Mouse (Mus musculus) intestine, embryonic 14.5 days (tissue): Measurements from ENCODE around the gene Bcat1. TPM values are rescaled to one million over a fixed set of nuclear protein-coding genes. Genes with fewer than 3 reads are reported as not detected.

Experiments used
- ATAC-seq: fragments of 200-750 bp; cut with Nextera tagmentation; replicated peaks from 2 replicates; pipeline ENCODE4 v1.8.0; 2017; ENCODE audit warnings: low read depth, moderate number of reproducible peaks, moderate TSS enrichment, moderate library complexity; ENCODE audit not compliant: low FRiP score, low TSS enrichment
- DNase-seq: peaks from one replicate; pipeline ENCODE4 v3.0.0-alpha.2; 2018; ENCODE audit warnings: low spot score
- H3K27ac ChIP-seq: fragments of 300-500 bp; sonication (generic); 2 replicates; pipeline ENCODE4 v1.5.1; 2014; ENCODE audit warnings: low read depth, mild to moderate bottlenecking, control low read depth
- H3K27me3 ChIP-seq: fragments of 300-500 bp; sonication (generic); replicated peaks from 2 replicates; pipeline ENCODE4 v1.6.1; 2014; ENCODE audit warnings: low read length, control low read depth; ENCODE audit not compliant: control insufficient read depth, insufficient read depth
- H3K36me3 ChIP-seq: fragments of 300-500 bp; sonication (generic); 2 replicates; pipeline ENCODE4 v1.6.1; 2014; ENCODE audit warnings: low read length, control low read depth; ENCODE audit not compliant: control insufficient read depth, insufficient read depth
- H3K4me1 ChIP-seq: fragments of 300-500 bp; sonication (generic); replicated peaks from 2 replicates; pipeline ENCODE4 v1.6.1; 2014; ENCODE audit warnings: low read length, control low read depth, mixed read lengths; ENCODE audit not compliant: control insufficient read depth, insufficient read depth
- H3K4me2 ChIP-seq: fragments of 300-500 bp; sonication (generic); 2 replicates; pipeline ENCODE4 v1.6.1; 2014; ENCODE audit warnings: low read length
- H3K4me3 ChIP-seq: fragments of 300-500 bp; sonication (generic); 2 replicates; pipeline ENCODE4 v1.5.1; 2014; ENCODE audit warnings: low read depth, low read length, control low read depth, mixed read lengths
- H3K9ac ChIP-seq: fragments of 300-500 bp; sonication (generic); 2 replicates; pipeline ENCODE4 v1.6.1; 2014; ENCODE audit warnings: mild to moderate bottlenecking, low read length
- H3K9me3 ChIP-seq: fragments of 300-500 bp; sonication (generic); 2 replicates; pipeline ENCODE4 v1.6.1; 2016; ENCODE audit warnings: low read length, control low read depth; ENCODE audit not compliant: control insufficient read depth
- WGBS: fragments of 180-500 bp; shearing (Covaris S2); extraction: QIAGEN DNeasy Blood & Tissue Kit; methylation state at CpG from one replicate; pipeline ENCODE4 v1.1.7; 2014; 5-methylcytosine and 5-hydroxymethylcytosine counted together
- polyA plus RNA-seq: library from polyadenylated mRNA; unstranded; fragments of >200 nt; fragmentation: Nextera tagmentation; extraction: Ambion mirVana; gene quantifications from 2 replicates; pipeline ENCODE4 v1.2.1, GENCODE M21; 2014

Gene Bcat1
- polyA plus RNA-seq, 1 experiment from 2014 or later = 9.1 TPM

DNA sequence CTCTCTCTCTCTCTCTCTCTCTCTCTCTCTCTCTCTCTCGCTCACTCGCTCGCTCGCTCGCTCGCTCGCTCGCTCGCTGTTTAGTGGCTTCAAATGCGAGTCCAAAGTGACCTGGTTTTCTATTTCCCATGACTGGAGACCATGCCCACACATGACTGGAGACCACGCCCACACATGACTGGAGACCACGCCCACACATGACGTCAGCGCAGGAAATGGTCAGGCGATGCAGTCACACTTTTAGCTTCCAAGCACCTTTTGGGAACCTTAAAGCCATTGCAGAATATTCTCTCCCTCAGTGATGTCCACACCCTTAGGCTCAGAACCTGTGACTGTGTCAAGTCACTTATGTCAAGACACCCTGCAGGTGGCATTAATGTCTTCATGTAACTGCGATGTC, 59.3 kb downstream of the Bcat1 start:
- WGBS = 93% methylated on average over 16 of the region's 16 CpGs

DNA sequence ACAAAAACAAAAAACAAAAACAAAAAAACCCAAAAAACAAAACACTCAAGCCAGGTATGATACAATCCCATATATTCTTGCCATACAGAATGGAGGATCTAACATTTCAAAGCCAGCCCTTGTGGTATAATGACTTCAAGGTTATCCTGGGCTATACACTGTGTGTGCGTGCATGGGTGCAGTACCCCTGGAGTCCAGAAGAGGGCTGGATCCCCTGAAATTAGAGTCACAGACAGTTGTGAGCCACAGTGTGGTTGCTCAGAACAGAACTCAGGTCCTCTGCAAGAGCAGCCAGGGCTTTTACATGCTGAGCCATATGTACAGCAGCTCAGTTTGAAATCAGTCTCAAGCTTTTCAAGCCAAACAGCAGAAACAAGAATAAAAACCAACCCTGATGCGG, 61.0 kb downstream of the Bcat1 start:
- Histone ChIP-seq H3K4me2 (no peak overlapping the region), H3K27ac (no peak overlapping the region), H3K4me3 (no peak overlapping the region), H3K4me1 (no peaks in the 10 kb centered on the region), H3K9ac (no peak overlapping the region), H3K9me3 (no peaks in the 10 kb centered on the region), H3K27me3 (no peaks in the 10 kb centered on the region), H3K36me3 (no peaks in the 10 kb centered on the region)
- WGBS = 95% methylated on average over 2 of the region's 2 CpGs
- ATAC-seq (no peak), DNase-seq (no peak)

More for the DNA sequence above, 59.3 kb downstream of the Bcat1 start:
- H3K27ac ChIP-seq = no peak overlapping the region
- H3K9me3 ChIP-seq = no peaks in the 10 kb centered on the region
- H3K4me2 ChIP-seq = no peak overlapping the region
- H3K4me1 ChIP-seq = no peaks in the 10 kb centered on the region
- no peak overlapping the region for H3K9ac ChIP-seq
- no peak overlapping the region for H3K4me3 ChIP-seq
- ATAC-seq (no peak), DNase-seq (no peak)
- no peaks in the 10 kb centered on the region for H3K36me3 ChIP-seq
- H3K27me3 ChIP-seq = no peaks in the 10 kb centered on the region

DNA sequence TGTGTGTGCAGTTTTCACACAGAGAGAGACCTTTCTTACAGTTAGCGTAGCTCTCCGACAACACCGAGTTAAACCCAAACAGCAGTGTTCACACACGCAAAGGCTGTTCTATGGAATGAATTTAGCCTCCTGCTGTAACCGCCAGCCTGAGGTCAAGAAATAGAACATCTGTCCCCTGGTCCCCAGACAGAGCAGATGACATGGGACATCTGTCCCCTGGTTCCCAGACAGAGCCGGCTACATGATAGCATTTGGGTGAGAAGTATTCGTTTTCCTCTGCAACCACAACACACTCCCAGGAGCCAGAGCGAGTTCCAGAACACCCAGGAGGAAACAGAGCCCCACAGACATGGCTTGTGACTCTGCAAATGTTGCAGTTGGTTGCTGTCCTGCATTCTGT, 63.3 kb downstream of the Bcat1 start:
- Histone ChIP-seq H3K27me3 (no peaks in the 10 kb centered on the region), H3K9ac (no peak overlapping the region), H3K4me3 (no peak overlapping the region), H3K27ac (no peak overlapping the region; the same call in 1 of the 2 replicates), H3K4me1 (no peaks in the 10 kb centered on the region), H3K36me3 (no peaks in the 10 kb centered on the region), H3K4me2 (no peak overlapping the region), H3K9me3 (no peaks in the 10 kb centered on the region)
- WGBS = 54% methylated on average over 8 of the region's 8 CpGs
- DNase-seq = no peak
- ATAC-seq = no peak

- Histone ChIP-seq H3K4me1 (no peaks in the 10 kb centered on the region), H3K36me3 (no peaks in the 10 kb centered on the region), H3K9me3 (no peaks in the 10 kb centered on the region), H3K4me3 (no peak overlapping the region), H3K4me2 (no peak overlapping the region), H3K27me3 (no peaks in the 10 kb centered on the region), H3K9ac (no peak overlapping the region), H3K27ac (no peak overlapping the region)
- ATAC-seq (no peak), DNase-seq (no peak)
- 79% methylated on average over 8 of the region's 8 CpGs for WGBS
Observed at GRCm38 (mm10) chr6:145011141-145011540, 64.8 kb downstream of the Bcat1 start.

- H3K4me2 ChIP-seq = no peak overlapping the region
- no peak overlapping the region for H3K27ac ChIP-seq
- no peaks in the 10 kb centered on the region for H3K27me3 ChIP-seq
- DNase-seq (no peak), ATAC-seq (no peak)
- no peaks in the 10 kb centered on the region for H3K4me1 ChIP-seq
- no peaks in the 10 kb centered on the region for H3K36me3 ChIP-seq
- 77% methylated on average over 8 of the region's 8 CpGs for WGBS
- no peak overlapping the region for H3K4me3 ChIP-seq
- H3K9me3 ChIP-seq = no peaks in the 10 kb centered on the region
- H3K9ac ChIP-seq = no peak overlapping the region
Observed at GRCm38 (mm10) chr6:145009859-145010818, 65.8 kb downstream of the Bcat1 start.

GRCm38 (mm10) chr6:145003459-145003858, 72.5 kb downstream of the Bcat1 start:
- H3K9ac ChIP-seq = no peak overlapping the region
- ATAC-seq (no peak), DNase-seq (no peak)
- H3K27ac ChIP-seq = no peak overlapping the region
- H3K4me1 ChIP-seq = no peaks in the 10 kb centered on the region
- H3K36me3 ChIP-seq = no peaks in the 10 kb centered on the region
- no peak overlapping the region for H3K4me2 ChIP-seq
- H3K9me3 ChIP-seq = no peaks in the 10 kb centered on the region
- H3K4me3 ChIP-seq = no peak overlapping the region
- no peaks in the 10 kb centered on the region for H3K27me3 ChIP-seq

DNA sequence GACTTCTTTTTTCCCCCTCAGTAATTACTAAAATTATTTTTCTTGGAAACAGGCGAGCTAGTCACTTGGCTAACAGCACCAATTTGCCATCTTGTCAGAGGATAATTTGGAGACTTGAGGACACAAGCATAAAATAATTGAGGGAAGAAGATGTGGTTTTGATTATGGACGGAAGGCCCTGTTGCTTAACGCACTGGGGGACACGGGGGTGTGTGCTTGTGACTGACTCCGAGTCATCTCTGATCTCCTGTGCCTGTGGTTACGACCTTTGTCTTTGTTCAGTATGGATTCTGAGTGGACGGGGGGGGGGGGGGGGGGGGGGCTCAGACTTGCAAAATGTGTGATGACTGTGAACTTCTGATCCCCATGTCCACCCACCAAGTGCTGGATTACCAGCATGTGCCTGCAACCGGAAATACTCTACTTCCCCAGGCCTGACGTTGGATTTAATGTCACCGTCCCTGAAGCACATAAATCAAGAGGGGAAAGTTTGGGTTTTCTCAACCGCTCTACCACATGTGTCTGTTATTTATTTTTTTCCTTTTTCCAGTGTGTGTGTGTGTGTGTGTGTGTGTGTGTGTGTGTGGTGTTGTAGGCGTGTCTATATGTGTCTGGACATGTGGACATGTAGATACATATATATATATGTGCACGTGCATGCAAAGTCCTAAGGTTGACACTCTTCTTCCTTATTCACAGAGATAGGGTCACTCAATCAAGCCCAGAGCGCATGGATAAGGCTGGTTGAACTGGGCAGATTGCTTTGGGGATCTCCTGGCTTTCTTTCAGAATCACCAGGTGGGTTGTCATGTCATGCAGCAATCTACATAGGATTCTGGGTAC, 73.7 kb downstream of the Bcat1 start:
- Histone ChIP-seq H3K27ac (no peak overlapping the region), H3K4me3 (no peak overlapping the region), H3K4me1 (no peaks in the 10 kb centered on the region), H3K9me3 (no peaks in the 10 kb centered on the region), H3K9ac (no peak overlapping the region), H3K27me3 (no peaks in the 10 kb centered on the region), H3K36me3 (no peaks in the 10 kb centered on the region), H3K4me2 (no peak overlapping the region)
- WGBS = 72% methylated on average over 14 of the region's 14 CpGs
- DNase-seq = no peak
- ATAC-seq = no peak

DNA sequence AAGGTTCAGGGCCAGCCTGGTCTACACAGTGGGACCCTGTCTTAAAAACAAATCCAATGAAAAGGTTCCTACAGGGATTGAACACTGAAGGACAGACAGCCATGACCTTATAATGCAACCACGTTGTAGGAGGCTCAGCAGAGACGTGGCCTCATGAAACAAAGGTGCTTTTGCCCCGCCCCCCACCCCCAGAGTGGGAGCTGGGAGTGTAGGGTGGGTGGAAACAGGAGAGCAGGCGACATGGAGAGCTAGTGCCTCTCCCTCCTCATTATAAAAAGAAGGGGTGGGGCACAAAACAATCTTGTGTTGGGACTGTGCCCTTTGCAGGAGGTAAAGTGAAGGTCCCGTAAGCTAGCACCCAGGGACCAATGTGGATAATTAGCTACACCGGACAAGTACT, 74.5 kb downstream of the Bcat1 start:
- no peak overlapping the region for H3K4me2 ChIP-seq
- 75% methylated on average over 6 of the region's 6 CpGs for whole genome bisulfite sequencing
- no peaks in the 10 kb centered on the region for H3K4me1 ChIP-seq
- ATAC-seq (no peak), DNase-seq (no peak)
- H3K36me3 ChIP-seq = no peaks in the 10 kb centered on the region
- H3K9me3 ChIP-seq = no peaks in the 10 kb centered on the region
- no peak overlapping the region for H3K9ac ChIP-seq
- no peak overlapping the region for H3K4me3 ChIP-seq
- no peaks in the 10 kb centered on the region for H3K27me3 ChIP-seq
- H3K27ac ChIP-seq = no peak overlapping the region
